Mouse (Mus musculus) gastrocnemius, adult 2 months (tissue): ENCODE data around the gene Abca17. TPM values are rescaled to one million over a fixed set of nuclear protein-coding genes. Genes with fewer than 3 reads are reported as not detected.

Source experiments
- DNase-seq: peaks from one replicate; pipeline ENCODE4 v3.0.0; 2022
- H3K27ac ChIP-seq: fragments of 200-600 bp; 2 replicates; pipeline ENCODE4 v1.8.1; 2022; ENCODE audit warnings: mild to moderate bottlenecking
- H3K4me3 ChIP-seq: fragments of 200-600 bp; 2 replicates; pipeline ENCODE4 v1.8.1; 2022; ENCODE audit warnings: mild to moderate bottlenecking, moderate library complexity
- CTCF ChIP-seq: fragments of 200-600 bp; IDR thresholded peaks from 2 replicates; pipeline ENCODE4 v1.8.1; 2022; ENCODE audit warnings: antibody characterized with exemption, mild to moderate bottlenecking, moderate library complexity
- intact Hi-C: fragments of 180-260 bp; cut with DNase I; formaldehyde crosslinking; loops from one replicate; pipeline ENCODE4 v1.15.1; 2025
- total RNA-seq, 2 experiments: library from RNA; stranded (reverse); gene quantifications; 2 replicates each; pipeline ENCODE4 v1.2.3; 2021

The Abca17 gene
- total RNA-seq, 2 experiments from 2014 or later = not detected

DNA sequence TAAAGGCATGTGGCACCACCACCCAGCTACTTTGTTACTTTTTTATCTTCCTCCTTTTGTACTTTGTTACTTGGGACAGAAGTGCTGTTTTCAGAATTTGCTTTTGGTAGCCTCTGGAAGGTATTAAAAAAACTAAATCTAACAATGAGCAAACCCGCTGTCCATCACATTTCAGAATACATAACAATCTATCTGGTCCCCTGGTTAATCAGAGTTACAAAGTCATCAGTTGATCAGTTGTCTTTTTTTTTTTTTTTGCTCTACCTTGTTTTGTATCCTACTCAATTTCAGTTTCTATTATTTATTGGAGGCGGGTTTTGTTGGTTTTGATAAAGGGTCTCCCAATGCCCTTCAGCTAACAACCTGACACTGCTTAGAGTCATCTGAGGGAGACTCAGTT, 98.5 kb downstream of the Abca17 start:
- no peak overlapping the region for H3K4me3 ChIP-seq

GRCm38 (mm10) chr17:24251320-24252069, 99.4 kb downstream of the Abca17 start, which contains the start of gene Ccnf:
TSS of gene Ccnf (minus strand) at chr17:24251484.
- Histone ChIP-seq H3K4me3 (peak within 1 kb of the TSS; percentile 78), H3K27ac (peak within 1 kb of the TSS; percentile 75)
- peak; percentile 48 for TF ChIP-seq CTCF
- DNase-seq = peak; percentile 97
- intact Hi-C loops = loop anchor here (2.0 kb wide), 1 partner anchor 83 kb away; the partner anchor contains the start of gene Atp6v0c

More for the DNA sequence above, 98.5 kb downstream of the Abca17 start:
- intact Hi-C loops = loop anchor here (2.0 kb wide), 1 partner anchor 84 kb away; the partner anchor contains the start of gene Atp6v0c
- no peak overlapping the region for H3K27ac ChIP-seq
- TF ChIP-seq CTCF = no peak
- DNase-seq = no peak

GRCm38 (mm10) chr17:24250988-24251319, 99.9 kb downstream of the Abca17 start:
- intact Hi-C loops = no loop called here
- H3K4me3 ChIP-seq = peak overlapping the region; percentile 78
- no peak for TF ChIP-seq CTCF
- H3K27ac ChIP-seq = peak overlapping the region; percentile 75
- DNase-seq = no peak

GRCm38 (mm10) chr17:24248641-24249040, 102.2 kb downstream of the Abca17 start:
- no peak for DNase-seq
- H3K4me3 ChIP-seq = no peak overlapping the region
- TF ChIP-seq CTCF = peak; percentile 43
- intact Hi-C loops = no loop called here
- no peak overlapping the region for H3K27ac ChIP-seq

DNA sequence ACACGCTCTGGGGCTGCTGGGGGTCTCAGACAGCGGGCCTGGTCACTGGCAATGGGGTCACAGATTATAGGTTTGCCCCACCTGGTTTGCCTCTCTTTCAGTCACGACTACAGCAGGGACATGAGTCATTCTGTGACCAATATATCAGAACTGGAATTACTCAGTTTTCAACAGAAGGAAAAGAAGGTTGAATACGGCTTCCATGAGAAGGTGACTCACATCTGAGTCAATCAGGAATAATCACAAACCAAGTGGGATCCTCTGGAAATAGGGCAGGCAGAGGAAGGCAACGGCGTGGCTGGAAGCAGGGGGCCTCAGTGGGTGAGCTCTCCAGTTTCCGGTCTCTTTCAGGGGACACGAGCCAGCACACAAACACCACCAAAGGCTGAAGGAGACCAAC, 106.8 kb downstream of the Abca17 start:
- DNase-seq = no peak
- TF ChIP-seq CTCF = no peak
- intact Hi-C loops = no loop called here
- Histone ChIP-seq H3K27ac (no peak overlapping the region), H3K4me3 (no peak overlapping the region)

GRCm38 (mm10) chr17:24243311-24243969, 107.4 kb downstream of the Abca17 start:
- TF ChIP-seq CTCF = peak; percentile 67

DNA sequence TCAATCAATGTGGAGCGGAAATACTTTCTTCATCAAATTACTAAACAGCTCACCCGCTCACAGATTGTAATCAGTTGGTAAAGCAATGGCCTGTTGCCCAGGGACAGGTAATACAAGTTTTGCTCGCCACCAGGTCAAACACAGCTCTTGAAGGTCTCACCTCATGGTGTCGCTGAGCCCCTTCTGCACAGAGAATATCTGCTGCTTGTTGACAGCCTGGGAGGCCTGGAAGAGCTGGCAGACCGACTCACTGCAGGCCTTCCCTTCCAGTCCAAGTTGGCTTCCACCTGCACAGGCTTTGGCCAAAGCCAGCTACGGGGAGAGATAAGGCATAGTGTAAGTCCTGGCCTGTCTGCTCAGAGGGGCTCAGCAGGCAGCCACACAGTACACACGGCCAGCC, 113.9 kb downstream of the Abca17 start:
- no peak overlapping the region for H3K27ac ChIP-seq
- no peak for DNase-seq
- no peak overlapping the region for H3K4me3 ChIP-seq
- intact Hi-C loops = no loop called here
- no peak for TF ChIP-seq CTCF

More at GRCm38 (mm10) chr17:24243311-24243969, 107.4 kb downstream of the Abca17 start:
- Histone ChIP-seq H3K27ac (no peak overlapping the region), H3K4me3 (no peak overlapping the region)
- intact Hi-C loops = loop anchor here (2.0 kb wide), 1 partner anchor 71 kb away; no protein-coding TSS in a partner anchor
- no peak for DNase-seq

DNA sequence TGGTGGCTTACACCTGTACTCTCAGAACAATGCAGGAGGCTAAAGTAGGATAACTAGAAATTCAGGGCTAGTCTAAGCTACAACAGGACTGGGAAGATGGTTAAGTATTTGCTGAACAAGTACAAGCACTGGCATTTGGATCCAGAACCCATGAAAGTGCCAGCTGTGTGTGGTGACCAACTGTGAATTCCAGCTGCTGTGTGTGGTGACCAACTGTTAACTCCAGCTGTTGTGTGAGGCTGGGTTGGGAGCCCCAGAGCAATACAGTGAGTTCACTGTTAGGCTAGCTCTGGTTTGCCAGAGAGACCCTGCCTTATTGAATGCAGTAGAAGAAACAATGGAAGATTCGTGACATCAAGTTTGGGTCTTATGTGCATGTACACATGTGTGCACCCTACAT, 114.4 kb downstream of the Abca17 start:
- no peak overlapping the region for H3K4me3 ChIP-seq
- no peak for DNase-seq
- no peak for TF ChIP-seq CTCF
- no peak overlapping the region for H3K27ac ChIP-seq
- intact Hi-C loops = no loop called here

- intact Hi-C loops = no loop called here
- TF ChIP-seq CTCF = no peak
- H3K27ac ChIP-seq = no peak overlapping the region
- no peak for DNase-seq
- H3K4me3 ChIP-seq = no peak overlapping the region
Measured at GRCm38 (mm10) chr17:24227941-24228340, 122.9 kb downstream of the Abca17 start.

GRCm38 (mm10) chr17:24226721-24227120, 124.1 kb downstream of the Abca17 start:
- H3K4me3 ChIP-seq = no peak overlapping the region
- TF ChIP-seq CTCF = no peak
- no peak overlapping the region for H3K27ac ChIP-seq
- intact Hi-C loops = no loop called here
- DNase-seq = no peak

- DNase-seq = no peak
- intact Hi-C loops = no loop called here
- no peak overlapping the region for H3K4me3 ChIP-seq
- H3K27ac ChIP-seq = no peak overlapping the region
- TF ChIP-seq CTCF = no peak
Measured at GRCm38 (mm10) chr17:24225851-24226250, 125.0 kb downstream of the Abca17 start.

DNA sequence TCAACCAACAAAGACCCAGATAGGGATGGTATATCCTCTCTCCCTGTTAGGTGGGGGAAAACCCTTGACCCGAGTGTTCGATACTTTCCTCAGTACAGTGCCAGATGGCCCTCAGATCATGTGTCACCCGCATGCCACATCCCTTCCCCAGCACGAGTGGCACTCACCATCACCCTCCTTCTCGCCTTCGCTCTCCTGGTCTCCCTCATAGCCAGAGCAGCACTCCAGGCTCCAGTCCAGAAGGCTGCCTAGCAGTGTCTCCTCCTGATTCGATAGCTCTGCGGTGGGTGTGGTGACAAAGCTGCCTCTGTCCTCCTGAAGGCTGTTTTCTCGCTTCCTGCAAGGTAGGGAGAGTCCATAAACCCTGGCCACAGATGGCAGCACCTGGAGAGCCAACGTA, 126.1 kb downstream of the Abca17 start:
- Histone ChIP-seq H3K4me3 (no peak overlapping the region), H3K27ac (no peak overlapping the region)
- no peak for DNase-seq
- intact Hi-C loops = loop anchor here (5.0 kb wide), 1 partner anchor 52 kb away; no protein-coding TSS in a partner anchor
- TF ChIP-seq CTCF = no peak

- DNase-seq = peak; percentile 60
- Histone ChIP-seq H3K27ac (peak overlapping the region; percentile 70), H3K4me3 (no peak overlapping the region)
- intact Hi-C loops = loop anchor here (5.0 kb wide), 1 partner anchor 51 kb away; no protein-coding TSS in a partner anchor
- no peak for TF ChIP-seq CTCF
Measured at GRCm38 (mm10) chr17:24223513-24223912, 127.4 kb downstream of the Abca17 start.
